Mouse (Mus musculus): ENCODE data around the gene Ckap2l. TPM values are rescaled to one million over a fixed set of nuclear protein-coding genes. Genes with fewer than 3 reads are reported as not detected.

Ckap2l gene
- total and polyA plus RNA-seq, 2 experiments from 2014 or later = 9.1 to 9.8 TPM

DNA sequence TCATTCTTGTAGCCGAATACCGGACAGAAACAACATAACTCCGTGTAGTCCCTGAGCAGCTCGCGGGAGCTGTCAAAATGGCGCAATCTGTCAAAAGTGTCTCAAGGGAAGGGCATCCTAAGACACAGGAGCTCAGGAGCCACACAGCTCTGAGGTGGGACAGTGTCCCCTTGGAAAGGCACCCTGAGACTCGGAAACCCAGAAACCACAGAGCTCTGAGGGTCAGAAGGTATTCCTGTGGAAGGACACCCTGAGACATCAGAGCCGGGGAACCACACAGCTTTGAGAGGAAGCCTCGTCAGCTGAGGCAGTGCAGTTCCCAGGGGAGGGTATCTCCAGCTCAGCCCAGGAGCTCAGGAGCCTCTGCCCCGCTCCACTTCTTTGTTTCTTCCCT is 574 bp upstream of the Ckap2l start:
- TF ChIP-seq CTCF (IDR thresholded peaks at IDR 0.05; ENCODE audit: low read depth) = no peak
- H3K27ac ChIP-seq (ENCODE audit: low read depth, low read length) = peak overlapping the region; percentile 97
- DNase-seq (no peak), ATAC-seq (peak; percentile 51)
- WGBS = 3% methylated on average over 10 of the region's 10 CpGs
- H3K36me3 ChIP-seq (ENCODE audit: insufficient read depth) = no peaks in the 10 kb centered on the region
- peak overlapping the region; percentile 64 for H3K9ac ChIP-seq
- H3K4me2 ChIP-seq (ENCODE audit: low read depth) = peak overlapping the region; percentile 67
- H3K4me3 ChIP-seq (ENCODE audit: low read depth, low read length) = peak overlapping the region; percentile 79
- H3K27me3 ChIP-seq (ENCODE audit: insufficient read depth, low read length) = no peaks in the 10 kb centered on the region
- no peaks in the 10 kb centered on the region for H3K9me3 ChIP-seq (ENCODE audit: low read length)
- H3K4me1 ChIP-seq (ENCODE audit: insufficient read depth) = peaks cover 4% of the 10 kb centered on the region

DNA sequence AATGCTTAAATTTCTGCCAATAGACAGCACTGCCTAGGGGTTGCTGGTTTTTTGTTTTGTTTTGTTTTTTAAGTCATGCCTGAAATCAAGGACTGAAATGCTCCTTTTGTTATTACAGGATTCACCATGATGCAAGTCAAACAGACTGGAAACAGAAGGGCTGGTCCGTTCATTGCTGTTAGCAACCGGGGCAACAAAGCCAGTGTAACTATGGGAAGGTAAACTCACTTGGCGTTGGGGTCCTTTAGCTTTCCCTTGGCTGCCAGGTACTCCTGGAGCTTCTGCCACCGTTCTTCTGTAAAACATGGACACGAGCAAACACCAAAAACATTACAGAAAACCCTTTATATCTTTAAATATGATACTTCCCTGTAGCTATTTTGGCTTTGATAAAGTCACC is 926 bp downstream of the Ckap2l start:
- no peaks in the 10 kb centered on the region for H3K36me3 ChIP-seq (ENCODE audit: insufficient read depth)
- H3K9me3 ChIP-seq (ENCODE audit: low read length) = no peaks in the 10 kb centered on the region
- TF ChIP-seq CTCF (IDR thresholded peaks at IDR 0.05; ENCODE audit: low read depth) = no peak
- 45% methylated on average over 5 of the region's 5 CpGs for whole genome bisulfite sequencing
- H3K4me1 ChIP-seq (ENCODE audit: insufficient read depth) = peaks cover 4% of the 10 kb centered on the region
- peak overlapping the region; percentile 46; the same call in 1 of the 2 replicates for H3K9ac ChIP-seq
- ATAC-seq (no peak), DNase-seq (no peak)
- peak overlapping the region; percentile 82 for H3K4me2 ChIP-seq (ENCODE audit: low read depth)
- no peak overlapping the region for H3K27ac ChIP-seq (ENCODE audit: low read depth, low read length)
- H3K4me3 ChIP-seq (ENCODE audit: low read depth, low read length) = peak overlapping the region; percentile 79; the same call in 1 of the 2 replicates
- no peaks in the 10 kb centered on the region for H3K27me3 ChIP-seq (ENCODE audit: insufficient read depth, low read length)

DNA sequence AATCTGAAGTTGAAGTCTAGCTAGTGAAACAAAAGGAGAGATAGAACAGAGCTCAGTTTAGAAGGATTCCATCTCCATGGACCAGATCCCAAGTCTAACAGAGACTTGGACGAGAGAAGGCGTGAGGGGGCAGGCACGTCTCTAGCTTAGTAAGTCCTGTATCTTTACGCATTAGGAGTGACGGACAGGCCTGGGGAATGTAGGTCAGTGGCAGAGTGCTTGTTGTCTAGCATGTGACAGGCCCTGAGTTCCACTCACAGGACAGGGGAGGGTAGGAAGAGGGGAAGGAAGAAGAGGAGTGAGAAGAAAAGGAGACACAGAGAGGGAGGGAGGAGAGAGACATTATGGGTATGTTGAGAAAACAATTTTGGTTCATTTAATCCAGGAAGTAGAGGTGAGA is 1.9 kb downstream of the Ckap2l start:
- no peak overlapping the region for H3K4me2 ChIP-seq (ENCODE audit: low read depth)
- WGBS = 89% methylated on average over 5 of the region's 5 CpGs
- H3K4me3 ChIP-seq (ENCODE audit: low read depth, low read length) = no peak overlapping the region
- DNase-seq (no peak), ATAC-seq (no peak)
- no peak overlapping the region for H3K27ac ChIP-seq (ENCODE audit: low read depth, low read length)
- no peak overlapping the region for H3K9ac ChIP-seq
- no peaks in the 10 kb centered on the region for H3K9me3 ChIP-seq (ENCODE audit: low read length)
- no peaks in the 10 kb centered on the region for H3K27me3 ChIP-seq (ENCODE audit: insufficient read depth, low read length)
- H3K36me3 ChIP-seq (ENCODE audit: insufficient read depth) = no peaks in the 10 kb centered on the region
- peaks cover 4% of the 10 kb centered on the region for H3K4me1 ChIP-seq (ENCODE audit: insufficient read depth)
- TF ChIP-seq CTCF (IDR thresholded peaks at IDR 0.05; ENCODE audit: low read depth) = no peak

GRCm38 (mm10) chr2:129273823-129274222 is 23.2 kb downstream of the Ckap2l start:
- Histone ChIP-seq H3K4me1 (ENCODE audit: insufficient read depth) (no peaks in the 10 kb centered on the region), H3K9me3 (ENCODE audit: low read length) (no peaks in the 10 kb centered on the region), H3K4me2 (ENCODE audit: low read depth) (no peak overlapping the region), H3K27me3 (ENCODE audit: insufficient read depth, low read length) (no peaks in the 10 kb centered on the region), H3K36me3 (ENCODE audit: insufficient read depth) (0 out of 2 replicates have a peak, but pooled peaks cover 4% of the 10 kb centered on the region), H3K27ac (ENCODE audit: low read depth, low read length) (no peak overlapping the region), H3K4me3 (ENCODE audit: low read depth, low read length) (no peak overlapping the region), H3K9ac (no peak overlapping the region)
- no peak for ATAC-seq
- no peak for TF ChIP-seq CTCF (IDR thresholded peaks at IDR 0.05; ENCODE audit: low read depth)
- WGBS = 95% methylated on average over 5 of the region's 5 CpGs
- DNase-seq = no peak

GRCm38 (mm10) chr2:129270621-129271020 is 26.4 kb downstream of the Ckap2l start:
- no peak for DNase-seq
- no peak overlapping the region for H3K4me3 ChIP-seq (ENCODE audit: low read depth, low read length)
- no peaks in the 10 kb centered on the region for H3K9me3 ChIP-seq (ENCODE audit: low read length)
- H3K27ac ChIP-seq (ENCODE audit: low read depth, low read length) = no peak overlapping the region
- 0 out of 2 replicates have a peak, but pooled peaks cover 4% of the 10 kb centered on the region for H3K36me3 ChIP-seq (ENCODE audit: insufficient read depth)
- no peak for TF ChIP-seq CTCF (IDR thresholded peaks at IDR 0.05; ENCODE audit: low read depth)
- H3K4me2 ChIP-seq (ENCODE audit: low read depth) = no peak overlapping the region
- WGBS = 89% methylated on average over 9 of the region's 9 CpGs
- H3K4me1 ChIP-seq (ENCODE audit: insufficient read depth) = no peaks in the 10 kb centered on the region
- no peak overlapping the region for H3K9ac ChIP-seq
- no peak for ATAC-seq
- no peaks in the 10 kb centered on the region for H3K27me3 ChIP-seq (ENCODE audit: insufficient read depth, low read length)

GRCm38 (mm10) chr2:129269986-129270385 is 27.0 kb downstream of the Ckap2l start:
- no peak for TF ChIP-seq CTCF (IDR thresholded peaks at IDR 0.05; ENCODE audit: low read depth)
- Histone ChIP-seq H3K27ac (ENCODE audit: low read depth, low read length) (no peak overlapping the region), H3K4me3 (ENCODE audit: low read depth, low read length) (no peak overlapping the region), H3K36me3 (ENCODE audit: insufficient read depth) (0 out of 2 replicates have a peak, but pooled peaks cover 4% of the 10 kb centered on the region), H3K9ac (no peak overlapping the region), H3K27me3 (ENCODE audit: insufficient read depth, low read length) (no peaks in the 10 kb centered on the region), H3K9me3 (ENCODE audit: low read length) (no peaks in the 10 kb centered on the region), H3K4me1 (ENCODE audit: insufficient read depth) (no peaks in the 10 kb centered on the region), H3K4me2 (ENCODE audit: low read depth) (no peak overlapping the region)
- ATAC-seq (no peak), DNase-seq (no peak)
- WGBS = 90% methylated on average over 5 of the region's 5 CpGs

GRCm38 (mm10) chr2:129269161-129269643 is 27.8 kb downstream of the Ckap2l start:
- H3K4me1 ChIP-seq (ENCODE audit: insufficient read depth) = no peaks in the 10 kb centered on the region
- WGBS = 93% methylated on average over 12 of the region's 12 CpGs

More at GRCm38 (mm10) chr2:129269161-129269643, 27.8 kb downstream of the Ckap2l start:
- Histone ChIP-seq H3K36me3 (ENCODE audit: insufficient read depth) (0 out of 2 replicates have a peak, but pooled peaks cover 4% of the 10 kb centered on the region), H3K4me3 (ENCODE audit: low read depth, low read length) (no peak overlapping the region), H3K27me3 (ENCODE audit: insufficient read depth, low read length) (no peaks in the 10 kb centered on the region), H3K27ac (ENCODE audit: low read depth, low read length) (no peak overlapping the region), H3K9ac (no peak overlapping the region), H3K4me2 (ENCODE audit: low read depth) (no peak overlapping the region), H3K9me3 (ENCODE audit: low read length) (no peaks in the 10 kb centered on the region)
- TF ChIP-seq CTCF (IDR thresholded peaks at IDR 0.05; ENCODE audit: low read depth) = no peak
- ATAC-seq (no peak), DNase-seq (no peak)
